Mouse (Mus musculus): ENCODE measurements around the gene Lce3a.

- TF ChIP-seq CTCF (IDR thresholded peaks at IDR 0.05; ENCODE audit: low read depth, low read length) (peak; percentile 49; the same call in 1 of the 2 replicates), POLR2A (IDR thresholded peaks at IDR 0.05; ENCODE audit: extremely low read depth, insufficient read depth, low read length) (no peak)
Measured at GRCm38 (mm10) chr3:92902992-92903391, 23.0 kb downstream of the Lce3a start.

All from liver, adult 2 months (tissue).